Mouse (Mus musculus): ENCODE results near the gene Pepd. TPM values are rescaled to one million over a fixed set of nuclear protein-coding genes. Genes with fewer than 3 reads are reported as not detected.
A peak's percentile ranks its signal among the peaks of the same experiment; 100 is the strongest.

Gene Pepd
- total RNA-seq, 1 experiment from 2014 or later: 30.1 TPM

GRCm38 (mm10) chr7:35044719-35045118 lies 132.5 kb downstream of the Pepd start:
- ATAC-seq (replicated peaks; ENCODE audit: low read depth, poor library complexity, severe bottlenecking): no peak

GRCm38 (mm10) chr7:35046091-35046490 lies 133.9 kb downstream of the Pepd start:
- ATAC-seq (replicated peaks; ENCODE audit: low read depth, poor library complexity, severe bottlenecking): no peak

GRCm38 (mm10) chr7:35050540-35050939 lies 138.4 kb downstream of the Pepd start:
- ATAC-seq (replicated peaks; ENCODE audit: low read depth, poor library complexity, severe bottlenecking): no peak

GRCm38 (mm10) chr7:35053161-35053560 lies 141.0 kb downstream of the Pepd start:
- no peak for ATAC-seq (replicated peaks; ENCODE audit: low read depth, poor library complexity, severe bottlenecking)

GRCm38 (mm10) chr7:35054286-35054685 lies 142.1 kb downstream of the Pepd start:
- ATAC-seq (replicated peaks; ENCODE audit: low read depth, poor library complexity, severe bottlenecking): no peak

- ATAC-seq (replicated peaks; ENCODE audit: low read depth, poor library complexity, severe bottlenecking): no peak
Measured at GRCm38 (mm10) chr7:35054977-35055618, 142.9 kb downstream of the Pepd start.

DNA sequence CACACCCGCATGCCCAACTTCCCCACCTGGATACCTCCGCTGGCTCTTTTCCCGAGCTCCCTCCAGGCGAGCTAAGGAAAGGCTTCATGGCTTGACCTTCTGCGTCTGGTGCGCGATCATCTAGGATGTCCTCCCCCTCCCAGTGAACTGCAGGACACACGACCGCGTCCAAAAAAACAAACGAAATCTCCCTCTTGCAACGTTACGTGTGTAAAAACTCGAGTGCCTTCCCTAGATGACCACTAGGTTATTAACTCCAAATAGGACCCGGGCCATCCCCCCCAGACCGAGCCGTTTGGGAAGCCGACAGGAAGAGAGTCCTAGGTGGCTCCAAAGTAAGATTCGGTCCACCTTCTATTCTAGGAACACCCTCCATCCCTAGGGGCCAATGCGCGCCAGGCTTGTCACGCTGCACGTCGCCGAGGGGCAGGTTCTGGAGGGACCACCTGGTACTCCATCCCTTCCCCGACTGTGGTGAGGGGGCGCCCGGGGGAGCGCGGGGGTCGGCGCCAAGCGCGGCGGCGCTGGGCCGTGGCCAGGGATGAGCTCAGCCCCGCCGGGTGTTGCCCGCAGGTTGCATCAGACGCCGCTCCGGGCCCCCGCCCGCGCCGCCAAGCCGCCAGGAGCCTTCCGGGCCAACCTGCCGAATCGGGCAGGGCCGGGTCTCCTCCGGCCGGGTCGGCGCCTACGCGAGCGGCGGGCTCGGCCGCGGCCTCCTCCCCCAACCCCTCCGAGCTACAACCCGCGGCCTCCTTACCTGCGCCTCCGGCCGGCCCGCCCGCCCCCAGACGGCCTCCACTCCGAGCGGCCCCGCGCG lies 143.6 kb downstream of the Pepd start:
- peak; percentile 17; the same call in 1 of the 2 replicates for ATAC-seq (replicated peaks; ENCODE audit: low read depth, poor library complexity, severe bottlenecking)

DNA sequence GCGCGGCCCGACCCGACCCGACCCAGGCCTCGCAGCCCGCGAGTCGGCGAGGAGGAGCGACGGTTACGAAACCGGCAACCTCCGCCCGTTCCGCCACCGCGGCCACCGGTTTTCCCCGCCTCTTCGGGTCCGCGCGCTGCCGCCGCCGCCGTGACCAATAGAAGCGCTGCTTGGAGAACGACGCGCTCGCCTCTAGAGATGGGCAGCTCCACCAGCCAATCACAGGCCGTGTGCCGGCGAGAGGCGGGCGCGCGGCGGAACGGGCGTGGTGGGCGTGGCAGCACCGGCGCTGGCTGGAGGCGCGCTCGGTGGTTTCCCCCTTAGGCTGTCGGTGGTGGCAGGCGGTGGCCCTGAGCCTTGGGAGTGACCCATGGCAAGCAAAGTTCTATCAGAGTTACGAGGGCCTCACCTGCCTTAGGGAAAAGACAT lies 144.3 kb downstream of the Pepd start, which contains the start of gene Cebpg:
TSS of gene Cebpg (minus strand) at position 138 of the 429 bp plus-strand sequence.
- peak; percentile 94 for ATAC-seq (replicated peaks; ENCODE audit: low read depth, poor library complexity, severe bottlenecking)

GRCm38 (mm10) chr7:35056999-35057398 lies 144.8 kb downstream of the Pepd start:
- peak; percentile 61 for ATAC-seq (replicated peaks; ENCODE audit: low read depth, poor library complexity, severe bottlenecking)

DNA sequence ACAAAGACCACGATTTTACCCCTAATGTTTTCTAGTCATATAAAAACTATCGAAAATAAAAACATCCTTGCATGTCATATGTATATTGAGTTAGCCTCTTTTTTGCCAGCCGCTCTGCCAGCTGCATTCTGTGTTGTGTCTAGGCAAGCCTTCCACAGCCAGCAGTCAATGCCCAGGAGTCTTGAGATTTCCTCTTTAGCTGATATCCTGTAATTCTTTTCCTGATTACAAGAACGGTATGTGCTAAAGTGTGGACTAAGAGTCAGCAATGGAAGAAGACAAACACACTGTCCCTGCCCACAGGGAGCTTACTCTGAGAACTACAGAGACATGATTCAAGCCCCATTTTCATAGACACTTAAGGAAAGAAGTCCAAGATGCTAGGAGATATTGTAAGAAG lies 145.4 kb downstream of the Pepd start:
- ATAC-seq (replicated peaks; ENCODE audit: low read depth, poor library complexity, severe bottlenecking): no peak

DNA sequence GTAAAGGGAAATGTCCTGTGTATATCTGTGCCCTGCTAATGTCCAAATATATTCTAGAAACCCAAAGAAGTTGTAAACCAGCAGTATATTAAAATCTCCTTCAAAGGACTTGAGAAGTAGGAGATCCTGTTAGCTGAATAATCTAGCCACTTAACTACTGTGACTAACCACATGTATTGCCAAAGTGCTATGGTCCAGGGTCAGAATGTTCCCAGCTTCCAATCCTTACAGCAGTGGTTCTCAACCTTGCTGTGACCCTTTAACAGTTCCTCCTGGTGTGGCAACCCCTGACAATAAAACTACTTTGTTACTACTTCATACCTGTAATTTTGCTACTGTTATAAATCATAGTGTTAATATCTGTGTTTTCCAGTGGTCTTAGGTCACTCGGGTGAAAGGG lies 146.2 kb downstream of the Pepd start:
- no peak for ATAC-seq (replicated peaks; ENCODE audit: low read depth, poor library complexity, severe bottlenecking)

GRCm38 (mm10) chr7:35059467-35059866 lies 147.3 kb downstream of the Pepd start:
- no peak for ATAC-seq (replicated peaks; ENCODE audit: low read depth, poor library complexity, severe bottlenecking)

GRCm38 (mm10) chr7:35064286-35065258 lies 152.4 kb downstream of the Pepd start:
- peak; percentile 65 for ATAC-seq (replicated peaks; ENCODE audit: low read depth, poor library complexity, severe bottlenecking)

DNA sequence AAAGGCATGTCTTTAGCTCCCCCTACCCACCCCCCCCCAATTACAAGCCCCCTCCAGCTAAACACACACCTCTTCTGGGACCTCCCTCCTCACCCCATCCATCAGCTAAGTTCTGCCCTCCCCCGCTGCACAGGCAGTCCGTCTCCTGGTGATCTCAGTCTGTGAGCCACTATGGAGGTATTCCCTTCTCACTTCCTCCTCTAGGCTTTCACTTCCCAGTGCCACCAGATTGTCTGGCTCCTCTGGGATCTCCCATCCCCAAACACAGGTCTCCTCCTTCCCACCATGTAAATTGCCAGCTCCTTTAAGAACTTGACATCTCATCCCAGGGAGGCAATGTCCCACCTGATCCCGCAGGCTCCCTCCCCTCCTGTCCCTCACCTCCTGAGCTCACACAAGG lies 153.8 kb downstream of the Pepd start:
- peak; percentile 37; the same call in 1 of the 2 replicates for ATAC-seq (replicated peaks; ENCODE audit: low read depth, poor library complexity, severe bottlenecking)

GRCm38 (mm10) chr7:35066640-35067212 lies 154.5 kb downstream of the Pepd start:
- 0 out of 2 replicates have a peak, but pooled peaks have one; percentile 24 for ATAC-seq (replicated peaks; ENCODE audit: low read depth, poor library complexity, severe bottlenecking)

DNA sequence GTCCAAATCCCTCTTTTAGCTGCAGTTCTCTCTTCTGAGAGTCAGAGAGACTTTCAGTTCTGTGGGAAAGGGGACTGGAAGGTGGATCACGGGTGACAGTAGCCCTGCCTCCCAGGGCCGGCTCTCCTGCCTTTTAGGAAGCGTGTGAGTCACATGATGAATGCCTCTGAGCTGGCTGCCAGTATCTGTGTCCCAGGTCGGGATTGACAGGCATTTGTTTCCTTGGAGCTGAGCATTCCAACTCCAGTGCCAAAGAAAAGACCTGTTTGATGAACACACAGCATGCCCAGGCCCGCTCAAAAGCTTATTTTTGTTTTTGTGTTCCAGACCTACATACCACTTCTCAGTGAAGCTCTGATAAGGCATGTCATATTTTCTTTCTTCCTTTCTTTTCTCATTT lies 164.5 kb downstream of the Pepd start:
- no peak for ATAC-seq (replicated peaks; ENCODE audit: low read depth, poor library complexity, severe bottlenecking)

- ATAC-seq (replicated peaks; ENCODE audit: low read depth, poor library complexity, severe bottlenecking): peak; percentile 58
Measured at GRCm38 (mm10) chr7:35080843-35081338, 168.7 kb downstream of the Pepd start.

DNA sequence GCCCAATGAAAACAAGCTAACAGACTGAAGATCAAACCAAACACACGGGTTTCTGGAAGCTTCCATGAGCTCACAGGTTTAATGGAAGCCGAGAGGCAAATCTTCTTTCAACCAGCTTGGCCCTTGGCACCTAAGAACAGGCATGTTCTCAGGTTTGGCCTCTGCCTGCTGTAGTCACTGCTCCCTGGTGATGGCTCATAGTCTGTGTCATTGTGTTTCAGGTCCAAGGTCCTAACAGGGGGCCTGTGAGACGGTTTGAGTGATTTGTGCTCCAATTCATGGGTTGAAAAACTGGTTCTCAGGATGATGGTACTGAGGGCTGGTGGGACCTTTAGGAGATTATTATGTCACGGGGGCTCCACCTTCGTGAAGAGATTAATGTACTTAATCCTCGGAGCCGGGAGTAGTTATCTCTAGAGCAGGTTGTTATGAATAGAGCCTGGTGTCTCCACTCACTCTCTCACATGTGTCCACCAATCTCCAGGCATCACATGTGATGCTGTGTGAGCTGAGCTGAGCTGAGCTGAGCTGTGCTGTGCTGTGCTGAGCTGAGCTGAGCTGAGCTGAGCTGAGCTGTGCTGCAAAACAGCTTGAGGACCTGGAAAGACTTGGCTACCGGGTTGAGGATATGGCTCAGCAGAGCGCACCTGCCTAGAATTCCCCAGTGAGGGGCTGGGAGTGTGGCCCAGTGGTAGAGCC lies 169.4 kb downstream of the Pepd start:
- ATAC-seq (replicated peaks; ENCODE audit: low read depth, poor library complexity, severe bottlenecking): no peak; the same call in 1 of the 2 replicates

Measured in common myeloid progenitor, adult 5-6 weeks (primary cell).